Mouse (Mus musculus) thymus, adult 2 months (tissue): ENCODE measurements around the gene Znrf1.

Experiments used
- CTCF ChIP-seq: fragments of 200-500 bp; IDR thresholded peaks from 2 replicates; pipeline ENCODE4 v1.5.1; 2012; ENCODE audit warnings: mild to moderate bottlenecking, control low read depth, low read length, moderate library complexity, borderline replicate concordance; ENCODE audit not compliant: control insufficient read depth, poor library complexity, insufficient read depth; ENCODE audit errors: extremely low read depth
- POLR2A ChIP-seq: fragments of 200-500 bp; IDR thresholded peaks from 2 replicates; pipeline ENCODE4 v1.6.1; 2012; ENCODE audit warnings: mild to moderate bottlenecking, low read length, control low read depth, moderate library complexity; ENCODE audit not compliant: control insufficient read depth, poor library complexity, insufficient read depth; ENCODE audit errors: extremely low read depth

GRCm38 (mm10) chr8:111569926-111570325 lies 34.0 kb downstream of the Znrf1 start:
- TF ChIP-seq CTCF (no peak), POLR2A (no peak)
